Mouse (Mus musculus) telencephalon, adult 2 months (tissue): Measurements from ENCODE around the gene Lss.

ENCODE experiments used
- DNase-seq: peaks from one replicate; pipeline ENCODE4 v3.0.0-alpha.2; 2011; ENCODE audit warnings: low read depth, low spot score

Lss gene

GRCm38 (mm10) chr10:76561972-76562371 lies 30.6 kb downstream of the Lss start, which contains the start of gene Spatc1l:
TSS of gene Spatc1l (plus strand) at chr10:76562272.
- DNase-seq, result no peak

GRCm38 (mm10) chr10:76569996-76570685 lies 38.8 kb downstream of the Lss start:
- DNase-seq, result no peak

- no peak for DNase-seq
These were observed 39.7 kb downstream of the Lss start for GRCm38 (mm10) chr10:76571070-76571469.

- no peak for DNase-seq
These were observed 40.8 kb downstream of the Lss start for GRCm38 (mm10) chr10:76572151-76572550.

- no peak for DNase-seq
These were observed 44.0 kb downstream of the Lss start, which contains the start of gene Ftcd for GRCm38 (mm10) chr10:76575374-76575773. TSS of gene Ftcd (plus strand) at chr10:76575648.

GRCm38 (mm10) chr10:76576920-76577319 lies 45.5 kb downstream of the Lss start:
- DNase-seq, result no peak

- no peak for DNase-seq
These were observed 52.8 kb downstream of the Lss start for GRCm38 (mm10) chr10:76584138-76584537.

- DNase-seq, result no peak
These were observed 54.8 kb downstream of the Lss start for GRCm38 (mm10) chr10:76586190-76586589.

GRCm38 (mm10) chr10:76590197-76590596 lies 58.8 kb downstream of the Lss start:
- peak; percentile 10 for DNase-seq

- DNase-seq, result no peak
These were observed 65.0 kb downstream of the Lss start for GRCm38 (mm10) chr10:76596338-76596737.

GRCm38 (mm10) chr10:76602690-76603089 lies 71.3 kb downstream of the Lss start:
- DNase-seq, result no peak
